Mouse (Mus musculus): ENCODE results near the gene Mapk6.

DNA sequence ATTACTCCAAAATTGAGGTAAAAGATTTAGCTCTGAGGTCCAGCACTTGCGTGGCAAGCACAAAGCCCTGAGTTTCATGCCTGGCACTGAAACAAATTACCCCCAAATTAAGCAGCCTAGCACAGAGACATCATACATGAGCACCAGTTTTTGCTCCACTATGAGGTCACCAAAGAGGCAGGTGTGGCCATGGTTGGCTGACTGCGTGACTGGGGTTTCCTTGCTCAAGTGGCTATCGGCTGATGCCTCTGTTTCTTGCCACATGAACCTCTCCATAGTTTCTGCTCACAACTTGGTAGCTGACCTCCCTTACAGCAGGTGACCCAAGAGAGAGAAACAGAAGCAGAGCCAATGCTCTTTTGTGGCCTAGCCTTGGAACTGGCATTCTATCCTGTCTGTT, 81.8 kb downstream of the Mapk6 start:
- TF ChIP-seq CTCF (IDR thresholded peaks at IDR 0.05; ENCODE audit: low read depth, low read length) (no peak), POLR2A (IDR thresholded peaks at IDR 0.05; ENCODE audit: extremely low read depth, insufficient read depth, low read length) (no peak)

Data from liver, adult 2 months (tissue).